Mouse (Mus musculus) bone marrow, adult 2 months (tissue): ENCODE data around the gene Ddo.

ENCODE experiments used
- CTCF ChIP-seq: fragments of 200-500 bp; IDR thresholded peaks from 2 replicates; pipeline ENCODE4 v1.5.1; 2011; ENCODE audit warnings: low read length, control low read depth; ENCODE audit not compliant: control insufficient read depth, insufficient read depth
- POLR2A ChIP-seq: fragments of 200-500 bp; IDR thresholded peaks from 2 replicates; pipeline ENCODE4 v1.6.1; 2011; ENCODE audit warnings: low read depth, mild to moderate bottlenecking, control low read depth, low read length, borderline replicate concordance; ENCODE audit not compliant: control insufficient read depth

GRCm38 (mm10) chr10:40651676-40652075, 21.9 kb downstream of the Ddo start:
- TF ChIP-seq POLR2A (no peak), CTCF (no peak)
